Mouse (Mus musculus): ENCODE measurements around the gene Gm21748. TPM values are rescaled to one million over a fixed set of nuclear protein-coding genes. Genes with fewer than 3 reads are reported as not detected.
"Not testable (repeated sequence)": the region's sequence is repeated elsewhere in the genome, so short reads cannot be mapped to it uniquely, and the experiment has no call there.

The Gm21748 gene
- not detected in 2 replicates for polyA plus RNA-seq (2015; fragmentation: Nextera tagmentation; extraction: Ambion mirVana)

DNA sequence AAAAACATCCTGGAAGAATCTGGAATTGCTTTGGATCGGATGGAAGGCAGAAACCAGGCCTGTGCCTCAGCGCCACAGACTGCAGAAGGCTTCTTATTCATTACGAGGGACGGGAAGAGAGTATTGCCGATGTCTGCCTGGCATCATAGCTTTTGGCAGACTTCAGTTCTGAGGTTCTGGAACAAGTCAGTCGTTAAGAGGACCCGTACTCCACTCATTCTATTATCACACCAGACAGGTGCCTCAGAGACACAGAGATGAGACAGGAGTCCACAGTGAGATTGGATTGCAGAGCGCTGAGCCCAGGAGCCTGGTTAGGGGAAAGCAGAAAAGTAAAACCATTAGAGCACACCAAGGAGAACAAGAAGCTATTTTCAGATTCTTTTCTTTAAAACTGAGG lies at the start of gene Gm21748:
Gene Gm21748, minus strand, starts transcription at position 101 of the 400 bp plus-strand sequence.
- H3K27me3 ChIP-seq; H3K4me3 ChIP-seq (replicated peaks); H3K36me3 ChIP-seq; H3K27ac ChIP-seq; ATAC-seq (replicated peaks; ENCODE audit: low FRiP score); H3K9ac ChIP-seq; H3K4me1 ChIP-seq; H3K9me3 ChIP-seq (replicated peaks); H3K4me2 ChIP-seq: not testable (repeated sequence)
- WGBS, result no CpG with 5 or more reads among the region's 8 CpGs

Other genes starting within 250 kb of the Gm21748 start
- gene Gm21860, start 84.4 kb downstream of the Gm21748 start, polyA plus RNA-seq (2015; fragmentation: Nextera tagmentation; extraction: Ambion mirVana), result not detected in 2 replicates
- gene Gm47283, start 54.4 kb downstream of the Gm21748 start, polyA plus RNA-seq (2015; fragmentation: Nextera tagmentation; extraction: Ambion mirVana), result not detected in 2 replicates

Measured in kidney, embryonic 15.5 days (tissue).